Mouse (Mus musculus) spleen, adult 2 months (tissue): ENCODE measurements at regions not wholly inside any gene's neighbourhood (a gene's known extent, or its start where the extent isn't known, plus 50 kb on each side); places are given as distances from the start of the nearest gene placed in this dataset.

Experiments
- CTCF ChIP-seq: fragments of 200-500 bp; IDR thresholded peaks from 2 replicates; pipeline ENCODE4 v1.5.1; 2011; ENCODE audit warnings: mild to moderate bottlenecking, inconsistent platforms; ENCODE audit not compliant: insufficient read depth, insufficient read length, insufficient replicate concordance; ENCODE audit errors: extremely low read depth
- POLR2A ChIP-seq: fragments of 200-500 bp; IDR thresholded peaks from 2 replicates; pipeline ENCODE4 v1.6.1; 2011; ENCODE audit warnings: low read depth, low read length, inconsistent platforms

GRCm38 (mm10) chr10:91342083-91342482 is 161.0 kb upstream of the Tmpo start:
- TF ChIP-seq CTCF (no peak), POLR2A (no peak)
